Mouse (Mus musculus): ENCODE measurements at regions not wholly inside any gene's neighbourhood (a gene's known extent, or its start where the extent isn't known, plus 50 kb on each side); places are given as distances from the start of the nearest gene placed in this dataset.

GRCm38 (mm10) chr2:9422686-9423085 is 458.4 kb upstream of the 4930412O13Rik start:
- no peak for TF ChIP-seq MAX (IDR thresholded peaks at IDR 0.05)
- TF ChIP-seq CEBPB (IDR thresholded peaks at IDR 0.05; ENCODE audit: low read depth): no peak
- no peak for TF ChIP-seq FOSL1 (IDR thresholded peaks at IDR 0.05; ENCODE audit: insufficient read depth, low read length, poor library complexity, severe bottlenecking)
- no peak for TF ChIP-seq MYOG (IDR thresholded peaks at IDR 0.05; ENCODE audit: control insufficient read depth, extremely low read depth, insufficient read length)
- TF ChIP-seq USF1 (IDR thresholded peaks at IDR 0.05; ENCODE audit: low read depth): no peak
- no peak for TF ChIP-seq CTCF (IDR thresholded peaks at IDR 0.05; ENCODE audit: control insufficient read depth, insufficient read depth, insufficient read length)
- TF ChIP-seq MYOD1 (IDR thresholded peaks at IDR 0.05; ENCODE audit: control insufficient read depth, insufficient read length, low read depth): no peak
- no peaks in the 10 kb centered on the region for H3K27me3 ChIP-seq (ENCODE audit: control insufficient read depth, insufficient read depth, insufficient read length)
- no peaks in the 10 kb centered on the region for H3K79me2 ChIP-seq (ENCODE audit: control insufficient read depth, insufficient read depth)
- no peaks in the 10 kb centered on the region for H3K79me3 ChIP-seq (ENCODE audit: low read depth)
- no peaks in the 10 kb centered on the region for H3K36me3 ChIP-seq (ENCODE audit: control insufficient read depth, insufficient read depth)
- H3ac ChIP-seq (ENCODE audit: control insufficient read depth, insufficient read length, low read depth): no peak overlapping the region
- H3K4me3 ChIP-seq (ENCODE audit: insufficient read depth, poor library complexity, severe bottlenecking): no peak overlapping the region

GRCm38 (mm10) chr2:9423534-9423933 is 457.5 kb upstream of the 4930412O13Rik start:
- H3K27me3 ChIP-seq (ENCODE audit: control insufficient read depth, insufficient read depth, insufficient read length): no peaks in the 10 kb centered on the region
- H3ac ChIP-seq (ENCODE audit: control insufficient read depth, insufficient read length, low read depth): no peak overlapping the region
- no peaks in the 10 kb centered on the region for H3K36me3 ChIP-seq (ENCODE audit: control insufficient read depth, insufficient read depth)
- no peaks in the 10 kb centered on the region for H3K79me2 ChIP-seq (ENCODE audit: control insufficient read depth, insufficient read depth)
- H3K4me3 ChIP-seq (ENCODE audit: insufficient read depth, poor library complexity, severe bottlenecking): no peak overlapping the region
- TF ChIP-seq FOSL1 (IDR thresholded peaks at IDR 0.05; ENCODE audit: insufficient read depth, low read length, poor library complexity, severe bottlenecking) (no peak), MYOD1 (IDR thresholded peaks at IDR 0.05; ENCODE audit: control insufficient read depth, insufficient read length, low read depth) (no peak), CEBPB (IDR thresholded peaks at IDR 0.05; ENCODE audit: low read depth) (no peak), USF1 (IDR thresholded peaks at IDR 0.05; ENCODE audit: low read depth) (no peak), MAX (IDR thresholded peaks at IDR 0.05) (no peak), CTCF (IDR thresholded peaks at IDR 0.05; ENCODE audit: control insufficient read depth, insufficient read depth, insufficient read length) (no peak), MYOG (IDR thresholded peaks at IDR 0.05; ENCODE audit: control insufficient read depth, extremely low read depth, insufficient read length) (no peak)
- no peaks in the 10 kb centered on the region for H3K79me3 ChIP-seq (ENCODE audit: low read depth)

- no peaks in the 10 kb centered on the region for H3K79me2 ChIP-seq (ENCODE audit: control insufficient read depth, insufficient read depth)
- no peaks in the 10 kb centered on the region for H3K79me3 ChIP-seq (ENCODE audit: low read depth)
- H3ac ChIP-seq (ENCODE audit: control insufficient read depth, insufficient read length, low read depth): no peak overlapping the region
- no peak overlapping the region for H3K4me3 ChIP-seq (ENCODE audit: insufficient read depth, poor library complexity, severe bottlenecking)
- no peaks in the 10 kb centered on the region for H3K36me3 ChIP-seq (ENCODE audit: control insufficient read depth, insufficient read depth)
- no peak for TF ChIP-seq CTCF (IDR thresholded peaks at IDR 0.05; ENCODE audit: control insufficient read depth, insufficient read depth, insufficient read length)
- TF ChIP-seq MYOD1 (IDR thresholded peaks at IDR 0.05; ENCODE audit: control insufficient read depth, insufficient read length, low read depth): no peak
- TF ChIP-seq MYOG (IDR thresholded peaks at IDR 0.05; ENCODE audit: control insufficient read depth, extremely low read depth, insufficient read length): no peak
- TF ChIP-seq CEBPB (IDR thresholded peaks at IDR 0.05; ENCODE audit: low read depth): no peak
- no peak for TF ChIP-seq USF1 (IDR thresholded peaks at IDR 0.05; ENCODE audit: low read depth)
- no peak for TF ChIP-seq FOSL1 (IDR thresholded peaks at IDR 0.05; ENCODE audit: insufficient read depth, low read length, poor library complexity, severe bottlenecking)
- no peak for TF ChIP-seq MAX (IDR thresholded peaks at IDR 0.05)
- no peaks in the 10 kb centered on the region for H3K27me3 ChIP-seq (ENCODE audit: control insufficient read depth, insufficient read depth, insufficient read length)
Measured at GRCm38 (mm10) chr2:9433110-9433940, 447.7 kb upstream of the 4930412O13Rik start.

GRCm38 (mm10) chr2:9435155-9435872 is 445.7 kb upstream of the 4930412O13Rik start:
- Histone ChIP-seq H3K79me2 (ENCODE audit: control insufficient read depth, insufficient read depth) (no peaks in the 10 kb centered on the region), H3K27me3 (ENCODE audit: control insufficient read depth, insufficient read depth, insufficient read length) (no peaks in the 10 kb centered on the region), H3K79me3 (ENCODE audit: low read depth) (no peaks in the 10 kb centered on the region), H3K4me3 (ENCODE audit: insufficient read depth, poor library complexity, severe bottlenecking) (no peak overlapping the region), H3ac (ENCODE audit: control insufficient read depth, insufficient read length, low read depth) (no peak overlapping the region), H3K36me3 (ENCODE audit: control insufficient read depth, insufficient read depth) (no peaks in the 10 kb centered on the region)
- TF ChIP-seq CEBPB (IDR thresholded peaks at IDR 0.05; ENCODE audit: low read depth) (no peak), CTCF (IDR thresholded peaks at IDR 0.05; ENCODE audit: control insufficient read depth, insufficient read depth, insufficient read length) (no peak), MYOD1 (IDR thresholded peaks at IDR 0.05; ENCODE audit: control insufficient read depth, insufficient read length, low read depth) (no peak), USF1 (IDR thresholded peaks at IDR 0.05; ENCODE audit: low read depth) (no peak), MAX (IDR thresholded peaks at IDR 0.05) (no peak)

- Histone ChIP-seq H3K79me2 (ENCODE audit: control insufficient read depth, insufficient read depth) (no peaks in the 10 kb centered on the region), H3K27me3 (ENCODE audit: control insufficient read depth, insufficient read depth, insufficient read length) (no peaks in the 10 kb centered on the region), H3ac (ENCODE audit: control insufficient read depth, insufficient read length, low read depth) (no peak overlapping the region), H3K36me3 (ENCODE audit: control insufficient read depth, insufficient read depth) (no peaks in the 10 kb centered on the region), H3K79me3 (ENCODE audit: low read depth) (no peaks in the 10 kb centered on the region), H3K4me3 (ENCODE audit: insufficient read depth, poor library complexity, severe bottlenecking) (no peak overlapping the region)
- TF ChIP-seq MYOD1 (IDR thresholded peaks at IDR 0.05; ENCODE audit: control insufficient read depth, insufficient read length, low read depth): no peak
- no peak for TF ChIP-seq CTCF (IDR thresholded peaks at IDR 0.05; ENCODE audit: control insufficient read depth, insufficient read depth, insufficient read length)
- TF ChIP-seq USF1 (IDR thresholded peaks at IDR 0.05; ENCODE audit: low read depth): no peak
- TF ChIP-seq CEBPB (IDR thresholded peaks at IDR 0.05; ENCODE audit: low read depth): no peak
- TF ChIP-seq FOSL1 (IDR thresholded peaks at IDR 0.05; ENCODE audit: insufficient read depth, low read length, poor library complexity, severe bottlenecking): no peak
- no peak for TF ChIP-seq MAX (IDR thresholded peaks at IDR 0.05)
Measured at GRCm38 (mm10) chr2:9443103-9443502, 437.9 kb upstream of the 4930412O13Rik start.

Measured in C2C12 (cell line).